Mouse (Mus musculus): ENCODE results near the gene Btnl1. TPM values are rescaled to one million over a fixed set of nuclear protein-coding genes. Genes with fewer than 3 reads are reported as not detected.
A peak's percentile ranks its signal among the peaks of the same experiment; 100 is the strongest.

Gene Btnl1
- total RNA-seq, 1 experiment from 2014 or later, result not detected

DNA sequence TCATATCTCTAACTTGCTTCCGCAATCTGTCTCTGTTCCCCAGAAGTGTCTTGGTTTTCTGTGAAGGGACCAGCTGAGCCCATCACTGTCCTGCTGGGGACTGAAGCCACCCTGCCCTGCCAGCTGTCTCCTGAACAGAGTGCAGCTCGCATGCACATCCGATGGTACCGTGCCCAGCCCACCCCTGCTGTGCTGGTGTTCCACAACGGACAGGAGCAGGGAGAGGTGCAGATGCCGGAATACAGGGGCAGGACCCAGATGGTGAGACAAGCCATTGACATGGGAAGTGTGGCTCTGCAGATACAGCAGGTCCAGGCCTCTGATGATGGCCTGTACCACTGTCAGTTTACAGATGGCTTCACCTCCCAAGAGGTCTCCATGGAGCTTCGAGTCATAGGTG lies 2.5 kb downstream of the Btnl1 start:
- ATAC-seq (replicated peaks; ENCODE audit: insufficient number of reproducible peaks, low FRiP score, low TSS enrichment, poor library complexity, severe bottlenecking), result no peak

GRCm38 (mm10) chr17:34381876-34382275 lies 4.9 kb downstream of the Btnl1 start:
- no peak for ATAC-seq (replicated peaks; ENCODE audit: insufficient number of reproducible peaks, low FRiP score, low TSS enrichment, poor library complexity, severe bottlenecking)

- ATAC-seq (replicated peaks; ENCODE audit: insufficient number of reproducible peaks, low FRiP score, low TSS enrichment, poor library complexity, severe bottlenecking), result no peak
Observed at GRCm38 (mm10) chr17:34383212-34383611, 6.3 kb downstream of the Btnl1 start.

DNA sequence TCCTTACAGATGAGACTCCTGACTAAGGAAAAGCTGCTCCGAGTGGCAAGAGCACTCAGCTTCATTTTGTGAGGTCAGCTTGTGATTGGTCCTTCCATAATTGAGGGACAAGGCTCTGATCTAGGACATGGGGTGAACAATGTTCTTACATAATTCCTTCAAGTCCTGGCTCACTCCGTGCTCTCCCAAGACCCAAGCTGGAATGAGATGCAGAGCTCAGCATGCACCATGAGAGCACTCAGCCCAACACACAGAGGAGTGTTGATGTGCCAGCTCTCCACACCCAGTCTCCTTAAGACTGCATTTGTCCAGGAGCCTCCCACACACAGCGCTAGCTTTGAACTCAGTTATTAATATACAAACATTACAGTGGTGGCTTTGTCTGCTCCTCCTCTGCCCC lies 7.8 kb downstream of the Btnl1 start:
- no peak for ATAC-seq (replicated peaks; ENCODE audit: insufficient number of reproducible peaks, low FRiP score, low TSS enrichment, poor library complexity, severe bottlenecking)

GRCm38 (mm10) chr17:34386656-34387055 lies 9.7 kb downstream of the Btnl1 start:
- ATAC-seq (replicated peaks; ENCODE audit: insufficient number of reproducible peaks, low FRiP score, low TSS enrichment, poor library complexity, severe bottlenecking), result no peak

- no peak for ATAC-seq (replicated peaks; ENCODE audit: insufficient number of reproducible peaks, low FRiP score, low TSS enrichment, poor library complexity, severe bottlenecking)
Observed at GRCm38 (mm10) chr17:34388513-34388912, 11.6 kb downstream of the Btnl1 start.

- ATAC-seq (replicated peaks; ENCODE audit: insufficient number of reproducible peaks, low FRiP score, low TSS enrichment, poor library complexity, severe bottlenecking), result peak; percentile 75
Observed at GRCm38 (mm10) chr17:34391507-34391906, 14.6 kb downstream of the Btnl1 start.

- peak; percentile 70 for ATAC-seq (replicated peaks; ENCODE audit: insufficient number of reproducible peaks, low FRiP score, low TSS enrichment, poor library complexity, severe bottlenecking)
Observed at GRCm38 (mm10) chr17:34392321-34392720, 15.4 kb downstream of the Btnl1 start.

DNA sequence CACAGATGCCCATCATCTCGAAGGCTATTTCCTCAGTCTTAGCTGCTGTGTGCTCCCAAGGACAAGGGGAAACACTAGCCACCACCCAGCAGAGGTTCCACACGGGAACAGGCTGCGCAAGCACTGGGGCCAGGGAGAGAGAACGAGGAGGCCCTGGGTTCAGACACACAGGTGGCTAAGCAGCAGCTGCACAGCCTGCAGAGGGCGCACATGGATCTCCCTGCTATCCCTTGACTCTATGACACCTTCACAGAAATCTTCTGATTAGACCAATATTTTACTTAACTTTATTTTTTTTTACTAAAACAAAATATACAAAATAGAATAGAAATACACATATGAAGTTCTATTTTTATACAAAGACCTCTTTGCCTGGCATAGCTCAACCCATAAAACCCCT lies 20.4 kb downstream of the Btnl1 start:
- no peak for ATAC-seq (replicated peaks; ENCODE audit: insufficient number of reproducible peaks, low FRiP score, low TSS enrichment, poor library complexity, severe bottlenecking)

GRCm38 (mm10) chr17:34398058-34398710 lies 21.3 kb downstream of the Btnl1 start:
- peak; percentile 90 for ATAC-seq (replicated peaks; ENCODE audit: insufficient number of reproducible peaks, low FRiP score, low TSS enrichment, poor library complexity, severe bottlenecking)

GRCm38 (mm10) chr17:34398711-34399393 lies 21.9 kb downstream of the Btnl1 start, which contains the start of gene BC051142:
Gene BC051142 (plus strand): TSS chr17:34398820.
- peak; percentile 80 for ATAC-seq (replicated peaks; ENCODE audit: insufficient number of reproducible peaks, low FRiP score, low TSS enrichment, poor library complexity, severe bottlenecking)

- no peak for ATAC-seq (replicated peaks; ENCODE audit: insufficient number of reproducible peaks, low FRiP score, low TSS enrichment, poor library complexity, severe bottlenecking)
Observed at GRCm38 (mm10) chr17:34399394-34399715, 22.4 kb downstream of the Btnl1 start.

DNA sequence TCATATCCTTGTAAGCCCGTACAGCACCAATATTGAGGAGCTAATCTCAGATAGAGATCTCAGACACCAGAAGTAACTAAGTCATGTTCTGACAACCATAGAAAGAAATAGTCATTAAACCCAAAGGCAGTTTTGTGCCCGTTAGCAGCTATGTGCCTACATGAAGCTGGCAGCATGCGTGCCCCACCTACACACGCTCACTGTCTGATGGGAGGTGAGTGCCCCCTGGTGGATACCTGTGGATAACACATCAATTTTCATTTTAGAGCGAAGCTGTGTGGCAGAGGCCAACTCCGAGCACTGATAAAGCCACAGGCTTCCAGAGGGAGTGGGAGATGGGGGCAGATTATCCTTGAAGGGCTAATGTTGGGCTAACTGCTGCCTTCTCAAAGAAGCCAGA lies 34.2 kb downstream of the Btnl1 start:
- peak; percentile 95 for ATAC-seq (replicated peaks; ENCODE audit: insufficient number of reproducible peaks, low FRiP score, low TSS enrichment, poor library complexity, severe bottlenecking)

DNA sequence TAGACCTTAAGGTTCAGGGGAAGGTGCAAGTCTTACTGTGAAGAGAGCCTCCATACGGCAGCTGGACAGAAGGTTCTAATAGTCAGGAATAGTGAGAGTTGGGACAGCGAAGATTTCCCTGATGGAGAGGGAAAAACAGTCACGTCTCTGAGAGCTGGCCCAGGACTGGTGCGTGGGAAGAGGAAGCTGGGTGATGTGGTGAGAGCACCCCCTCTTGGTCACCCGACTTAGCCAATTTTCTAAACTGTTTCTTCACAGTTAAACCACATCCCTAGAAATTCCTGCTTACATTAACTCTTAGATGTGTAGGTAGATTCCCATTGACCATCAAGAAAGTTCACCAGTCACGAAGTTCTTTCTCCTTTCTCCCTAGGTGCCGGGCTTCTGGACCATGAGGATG lies 43.1 kb downstream of the Btnl1 start:
- 0 out of 2 replicates have a peak, but pooled peaks have one; percentile 34 for ATAC-seq (replicated peaks; ENCODE audit: insufficient number of reproducible peaks, low FRiP score, low TSS enrichment, poor library complexity, severe bottlenecking)

- no peak for ATAC-seq (replicated peaks; ENCODE audit: insufficient number of reproducible peaks, low FRiP score, low TSS enrichment, poor library complexity, severe bottlenecking)
Observed at GRCm38 (mm10) chr17:34427597-34427996, 50.7 kb downstream of the Btnl1 start.

Other genes starting within 250 kb of the Btnl1 start
- 71.7 to 98.5 TPM (median 90.4 TPM) in 3 replicates for gene H2-DMb2, start 233.8 kb upstream of the Btnl1 start, total RNA-seq (2017)
- 48.2 to 62.0 TPM (median 61.5 TPM) in 3 replicates for gene H2-DMb1, start 224.1 kb upstream of the Btnl1 start, total RNA-seq (2017)
- gene Tap1, start 189.6 kb upstream of the Btnl1 start, total RNA-seq (2017), result 145 to 195 TPM (median 175 TPM) in 3 replicates
- 119 to 198 TPM (median 134 TPM) in 3 replicates for gene Psmb9, start 189.4 kb upstream of the Btnl1 start, total RNA-seq (2017)
- gene Psmb8, start 179.4 kb upstream of the Btnl1 start, total RNA-seq (2017), result 387 to 472 TPM (median 466 TPM) in 3 replicates
- gene Tap2, start 173.6 kb upstream of the Btnl1 start, total RNA-seq (2017), result 87.6 to 119 TPM (median 96.6 TPM) in 3 replicates
- 59.1 to 84.6 TPM (median 63.2 TPM) in 3 replicates for gene H2-Ob, start 138.2 kb upstream of the Btnl1 start, total RNA-seq (2017)
- gene H2-Ab1, start 119.4 kb upstream of the Btnl1 start, total RNA-seq (2017), result 588 to 931 TPM (median 911 TPM) in 3 replicates
- gene H2-Aa, start 89.3 kb upstream of the Btnl1 start, total RNA-seq (2017), result 387 to 602 TPM (median 587 TPM) in 3 replicates
- gene H2-Eb1, start 71.3 kb upstream of the Btnl1 start, total RNA-seq (2017), result 415 to 638 TPM (median 573 TPM) in 3 replicates
- gene H2-Eb2, start 51.5 kb upstream of the Btnl1 start, total RNA-seq (2017), result 4.9 to 11.5 TPM (median 8.6 TPM) in 3 replicates
- gene Btnl2, start 22.3 kb upstream of the Btnl1 start, total RNA-seq (2017), result 0.76 TPM in 1 of 3 replicates, not detected in the others
- gene BC051142, start 21.7 kb downstream of the Btnl1 start, total RNA-seq (2017), result 2.6 to 4.7 TPM in 2 of 3 replicates, not detected in the other
- gene Btnl4, start 100.2 kb downstream of the Btnl1 start, total RNA-seq (2017), result not detected in 3 replicates
- gene Btnl6, start 140.2 kb downstream of the Btnl1 start, total RNA-seq (2017), result not detected in 3 replicates
- gene Notch4, start 187.1 kb downstream of the Btnl1 start, total RNA-seq (2017), result 0.29 to 0.48 TPM in 2 of 3 replicates, not detected in the other
- gene Gpsm3, start 212.7 kb downstream of the Btnl1 start, total RNA-seq (2017), result 64.4 to 104 TPM (median 95.5 TPM) in 3 replicates
- gene Pbx2, start 214.1 kb downstream of the Btnl1 start, total RNA-seq (2017), result 26.8 to 34.9 TPM (median 30.9 TPM) in 3 replicates
- gene Ager, start 220.7 kb downstream of the Btnl1 start, total RNA-seq (2017), result 3.7 to 7.3 TPM (median 5.1 TPM) in 3 replicates
- 8.6 to 21.8 TPM (median 14.6 TPM) in 3 replicates for gene Rnf5, start 226.6 kb downstream of the Btnl1 start, total RNA-seq (2017)
- gene Agpat1, start 227.1 kb downstream of the Btnl1 start, total RNA-seq (2017), result 14.3 to 26.9 TPM (median 16.4 TPM) in 3 replicates
- gene Egfl8, start 238.8 kb downstream of the Btnl1 start, total RNA-seq (2017), result 2.3 to 3.3 TPM (median 3.0 TPM) in 3 replicates

Measured in monocyte, adult 5-6 weeks (primary cell).